Mouse (Mus musculus): ENCODE data around the gene Slc2a1. TPM values are rescaled to one million over a fixed set of nuclear protein-coding genes. Genes with fewer than 3 reads are reported as not detected.

The Slc2a1 gene
- 152 and 158 TPM in 2 replicates for polyA plus RNA-seq (2014; fragmentation: Nextera tagmentation; extraction: Ambion mirVana)

GRCm38 (mm10) chr4:119108495-119109408 lies at the start of gene Slc2a1:
Gene Slc2a1, plus strand, starts transcription at chr4:119108711.
- Histone ChIP-seq H3K4me3 (ENCODE audit: low read depth, low read length) (peak within 1 kb of the TSS; percentile 63), H3K36me3 (ENCODE audit: control insufficient read depth, insufficient read depth, low read length) (no peaks in the 10 kb centered on the region), H3K9ac (ENCODE audit: low read length) (peak within 1 kb of the TSS; percentile 84), H3K4me1 (ENCODE audit: control insufficient read depth, insufficient read depth, low read length) (peaks cover 40% of the 10 kb centered on the region), H3K27me3 (ENCODE audit: control insufficient read depth, insufficient read depth, low read length) (no peaks in the 10 kb centered on the region), H3K9me3 (ENCODE audit: control insufficient read depth, low read length) (no peaks in the 10 kb centered on the region), H3K27ac (ENCODE audit: low read depth, low read length) (peak within 1 kb of the TSS; percentile 93), H3K4me2 (peak within 1 kb of the TSS; percentile 71)
- peak; percentile 99 for DNase-seq (ENCODE audit: low spot score, missing footprints)
- ATAC-seq (ENCODE audit: low FRiP score): peak; percentile 96
- under 1% methylated on average over 83 of the region's 88 CpGs for WGBS

GRCm38 (mm10) chr4:119066791-119067190 lies 41.7 kb upstream of the Slc2a1 start:
- DNase-seq (ENCODE audit: low spot score, missing footprints) (no peak), ATAC-seq (ENCODE audit: low FRiP score) (no peak)
- no peaks in the 10 kb centered on the region for H3K27me3 ChIP-seq (ENCODE audit: control insufficient read depth, insufficient read depth, low read length)
- H3K4me2 ChIP-seq: no peak overlapping the region
- WGBS: 88% methylated on average over 3 of the region's 3 CpGs
- H3K9ac ChIP-seq (ENCODE audit: low read length): no peak overlapping the region
- no peak overlapping the region for H3K4me3 ChIP-seq (ENCODE audit: low read depth, low read length)
- peaks cover 20% of the 10 kb centered on the region for H3K4me1 ChIP-seq (ENCODE audit: control insufficient read depth, insufficient read depth, low read length)
- no peaks in the 10 kb centered on the region for H3K9me3 ChIP-seq (ENCODE audit: control insufficient read depth, low read length)
- H3K36me3 ChIP-seq (ENCODE audit: control insufficient read depth, insufficient read depth, low read length): no peaks in the 10 kb centered on the region
- no peak overlapping the region for H3K27ac ChIP-seq (ENCODE audit: low read depth, low read length)

GRCm38 (mm10) chr4:119067204-119067603 lies 41.3 kb upstream of the Slc2a1 start:
- no peak for ATAC-seq (ENCODE audit: low FRiP score)

GRCm38 (mm10) chr4:119068918-119069317 lies 39.6 kb upstream of the Slc2a1 start:
- Histone ChIP-seq H3K27ac (ENCODE audit: low read depth, low read length) (no peak overlapping the region), H3K9me3 (ENCODE audit: control insufficient read depth, low read length) (no peaks in the 10 kb centered on the region), H3K9ac (ENCODE audit: low read length) (no peak overlapping the region), H3K4me2 (no peak overlapping the region), H3K4me3 (ENCODE audit: low read depth, low read length) (no peak overlapping the region), H3K4me1 (ENCODE audit: control insufficient read depth, insufficient read depth, low read length) (peaks cover 41% of the 10 kb centered on the region), H3K27me3 (ENCODE audit: control insufficient read depth, insufficient read depth, low read length) (no peaks in the 10 kb centered on the region), H3K36me3 (ENCODE audit: control insufficient read depth, insufficient read depth, low read length) (no peaks in the 10 kb centered on the region)
- no peak for DNase-seq (ENCODE audit: low spot score, missing footprints)
- ATAC-seq (ENCODE audit: low FRiP score): no peak
- 70% methylated on average over 6 of the region's 6 CpGs for WGBS

More at GRCm38 (mm10) chr4:119067204-119067603, 41.3 kb upstream of the Slc2a1 start:
- WGBS: 72% methylated on average over 2 of the region's 2 CpGs
- H3K9ac ChIP-seq (ENCODE audit: low read length): no peak overlapping the region
- H3K4me3 ChIP-seq (ENCODE audit: low read depth, low read length): no peak overlapping the region
- DNase-seq (ENCODE audit: low spot score, missing footprints): no peak
- no peak overlapping the region for H3K27ac ChIP-seq (ENCODE audit: low read depth, low read length)
- no peak overlapping the region for H3K4me2 ChIP-seq
- H3K4me1 ChIP-seq (ENCODE audit: control insufficient read depth, insufficient read depth, low read length): peaks cover 24% of the 10 kb centered on the region
- no peaks in the 10 kb centered on the region for H3K9me3 ChIP-seq (ENCODE audit: control insufficient read depth, low read length)
- no peaks in the 10 kb centered on the region for H3K27me3 ChIP-seq (ENCODE audit: control insufficient read depth, insufficient read depth, low read length)
- H3K36me3 ChIP-seq (ENCODE audit: control insufficient read depth, insufficient read depth, low read length): no peaks in the 10 kb centered on the region

- WGBS: 15% methylated on average over 1 of the region's 1 CpGs
- Histone ChIP-seq H3K9me3 (ENCODE audit: control insufficient read depth, low read length) (no peaks in the 10 kb centered on the region), H3K27ac (ENCODE audit: low read depth, low read length) (peak overlapping the region; percentile 74), H3K4me2 (no peak overlapping the region), H3K4me1 (ENCODE audit: control insufficient read depth, insufficient read depth, low read length) (peaks cover 42% of the 10 kb centered on the region), H3K4me3 (ENCODE audit: low read depth, low read length) (no peak overlapping the region), H3K36me3 (ENCODE audit: control insufficient read depth, insufficient read depth, low read length) (no peaks in the 10 kb centered on the region), H3K27me3 (ENCODE audit: control insufficient read depth, insufficient read depth, low read length) (no peaks in the 10 kb centered on the region), H3K9ac (ENCODE audit: low read length) (no peak overlapping the region; the same call in 1 of the 2 replicates)
- ATAC-seq (ENCODE audit: low FRiP score) (no peak), DNase-seq (ENCODE audit: low spot score, missing footprints) (peak; percentile 91)
These were observed 38.3 kb upstream of the Slc2a1 start for GRCm38 (mm10) chr4:119070181-119070580.

- Histone ChIP-seq H3K36me3 (ENCODE audit: control insufficient read depth, insufficient read depth, low read length) (no peaks in the 10 kb centered on the region), H3K27me3 (ENCODE audit: control insufficient read depth, insufficient read depth, low read length) (no peaks in the 10 kb centered on the region), H3K4me1 (ENCODE audit: control insufficient read depth, insufficient read depth, low read length) (peaks cover 42% of the 10 kb centered on the region), H3K9ac (ENCODE audit: low read length) (peak overlapping the region; percentile 59), H3K4me3 (ENCODE audit: low read depth, low read length) (no peak overlapping the region), H3K9me3 (ENCODE audit: control insufficient read depth, low read length) (no peaks in the 10 kb centered on the region), H3K4me2 (peak overlapping the region; percentile 45), H3K27ac (ENCODE audit: low read depth, low read length) (peak overlapping the region; percentile 74)
- DNase-seq (ENCODE audit: low spot score, missing footprints) (peak; percentile 95), ATAC-seq (ENCODE audit: low FRiP score) (peak; percentile 15)
- WGBS: 8% methylated on average over 16 of the region's 16 CpGs
These were observed 37.4 kb upstream of the Slc2a1 start for GRCm38 (mm10) chr4:119070959-119071647.

- peak overlapping the region; percentile 59 for H3K9ac ChIP-seq (ENCODE audit: low read length)
- no peaks in the 10 kb centered on the region for H3K9me3 ChIP-seq (ENCODE audit: control insufficient read depth, low read length)
- 2% methylated on average over 19 of the region's 19 CpGs for WGBS
- no peak overlapping the region for H3K4me3 ChIP-seq (ENCODE audit: low read depth, low read length)
- H3K36me3 ChIP-seq (ENCODE audit: control insufficient read depth, insufficient read depth, low read length): no peaks in the 10 kb centered on the region
- peaks cover 42% of the 10 kb centered on the region for H3K4me1 ChIP-seq (ENCODE audit: control insufficient read depth, insufficient read depth, low read length)
- H3K27me3 ChIP-seq (ENCODE audit: control insufficient read depth, insufficient read depth, low read length): no peaks in the 10 kb centered on the region
- H3K4me2 ChIP-seq: peak overlapping the region; percentile 45
- H3K27ac ChIP-seq (ENCODE audit: low read depth, low read length): peak overlapping the region; percentile 74
- DNase-seq (ENCODE audit: low spot score, missing footprints) (peak; percentile 96), ATAC-seq (ENCODE audit: low FRiP score) (peak; percentile 28)
These were observed 36.7 kb upstream of the Slc2a1 start for GRCm38 (mm10) chr4:119071648-119072362.

- peaks cover 42% of the 10 kb centered on the region for H3K4me1 ChIP-seq (ENCODE audit: control insufficient read depth, insufficient read depth, low read length)
- no peaks in the 10 kb centered on the region for H3K9me3 ChIP-seq (ENCODE audit: control insufficient read depth, low read length)
- no peak overlapping the region for H3K4me3 ChIP-seq (ENCODE audit: low read depth, low read length)
- H3K4me2 ChIP-seq: peak overlapping the region; percentile 45
- peak overlapping the region; percentile 74 for H3K27ac ChIP-seq (ENCODE audit: low read depth, low read length)
- H3K27me3 ChIP-seq (ENCODE audit: control insufficient read depth, insufficient read depth, low read length): no peaks in the 10 kb centered on the region
- no peaks in the 10 kb centered on the region for H3K36me3 ChIP-seq (ENCODE audit: control insufficient read depth, insufficient read depth, low read length)
- ATAC-seq (ENCODE audit: low FRiP score): no peak
- peak; percentile 94 for DNase-seq (ENCODE audit: low spot score, missing footprints)
- 5% methylated on average over 19 of the region's 19 CpGs for WGBS
- peak overlapping the region; percentile 59 for H3K9ac ChIP-seq (ENCODE audit: low read length)
These were observed 36.1 kb upstream of the Slc2a1 start for GRCm38 (mm10) chr4:119072363-119072940.
